Mouse (Mus musculus): ENCODE measurements at regions not wholly inside any gene's neighbourhood (a gene's known extent, or its start where the extent isn't known, plus 50 kb on each side); places are given as distances from the start of the nearest gene placed in this dataset.

DNA sequence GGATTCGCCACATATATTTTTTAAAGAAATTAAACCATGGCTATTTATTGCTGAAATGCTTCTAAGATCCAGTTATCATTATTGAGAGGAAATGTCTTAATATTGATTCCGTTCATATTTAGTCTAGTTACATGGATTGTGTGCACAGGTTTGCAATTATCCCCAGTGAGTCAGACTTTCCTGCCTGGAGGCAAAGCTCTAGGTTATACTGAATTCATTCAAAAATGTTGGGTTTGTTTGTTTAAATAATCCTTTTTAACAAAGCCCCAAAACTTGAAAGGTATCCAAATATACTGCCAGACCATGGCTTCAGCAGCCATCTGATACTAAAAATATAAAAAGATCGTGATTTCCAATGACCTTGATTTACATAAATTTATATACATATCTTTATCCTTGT lies 122.5 kb downstream of the 1700020N01Rik start:
- no peak for DNase-seq (ENCODE audit: low read depth, low spot score)
- WGBS, result 41% methylated on average over 3 of the region's 3 CpGs

DNA sequence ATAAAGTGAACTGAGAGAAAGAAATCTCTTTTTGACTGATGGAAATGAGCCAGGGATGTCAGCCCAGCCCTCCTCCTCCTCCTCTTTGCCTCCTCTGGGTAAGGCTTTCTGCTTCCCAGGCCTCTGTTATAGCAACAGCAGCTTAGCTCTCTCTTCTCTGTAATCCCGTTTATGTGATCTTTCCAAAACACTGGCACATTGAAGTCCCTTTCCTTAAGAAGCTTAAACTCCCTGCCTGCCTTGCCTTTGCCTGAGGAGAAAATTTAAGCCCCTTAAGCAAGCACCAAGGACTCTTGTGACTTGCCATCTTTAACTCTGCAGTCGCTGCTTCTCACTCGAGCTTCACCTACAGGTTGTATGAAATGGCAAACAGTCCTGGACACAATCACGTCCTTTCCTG lies 125.2 kb downstream of the 1700020N01Rik start:
- 71% methylated on average over 4 of the region's 4 CpGs for WGBS
- no peak for DNase-seq (ENCODE audit: low read depth, low spot score)

DNA sequence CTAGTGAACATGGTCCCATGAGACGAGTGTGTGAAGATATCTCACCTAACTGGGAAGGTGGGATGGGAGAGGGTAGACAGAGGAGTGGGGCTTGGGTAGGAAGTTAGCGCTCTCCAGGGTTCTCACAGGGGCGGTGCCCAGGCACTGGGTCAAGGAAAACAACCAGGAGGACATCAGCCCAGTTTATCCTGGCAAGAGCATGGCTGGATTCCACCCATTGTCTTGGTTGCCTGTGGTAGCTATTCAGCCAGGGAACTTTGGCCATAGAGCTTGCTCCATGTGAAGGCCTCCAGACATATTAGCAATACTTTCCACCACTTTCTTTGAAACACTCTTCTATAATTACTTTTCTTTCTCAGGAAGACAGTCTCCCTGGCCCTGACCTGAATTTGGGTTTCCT lies 131.4 kb downstream of the 1700020N01Rik start:
- 93% methylated on average over 3 of the region's 3 CpGs for WGBS
- DNase-seq (ENCODE audit: low read depth, low spot score), result no peak

DNA sequence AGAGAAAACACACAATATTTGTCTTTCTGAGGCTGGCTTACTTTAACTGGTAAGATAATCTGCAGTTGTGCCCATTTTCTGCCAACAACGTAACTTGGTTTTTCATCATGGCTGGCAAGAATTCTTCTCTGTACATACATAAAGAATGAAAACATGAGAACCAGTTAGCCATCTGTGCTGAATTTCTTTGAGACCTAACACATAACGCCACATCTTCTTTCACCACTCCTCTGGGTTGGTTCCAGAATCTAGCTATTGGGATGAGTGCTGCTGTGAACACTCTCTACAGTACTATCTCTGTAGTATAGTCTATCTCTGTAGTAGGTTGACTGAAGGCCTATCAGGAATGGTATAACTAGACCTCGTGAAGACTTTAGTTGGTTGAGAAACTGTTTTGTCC lies 132.1 kb downstream of the 1700020N01Rik start:
- DNase-seq (ENCODE audit: low read depth, low spot score), result no peak
- 91% methylated on average over 3 of the region's 3 CpGs for WGBS

DNA sequence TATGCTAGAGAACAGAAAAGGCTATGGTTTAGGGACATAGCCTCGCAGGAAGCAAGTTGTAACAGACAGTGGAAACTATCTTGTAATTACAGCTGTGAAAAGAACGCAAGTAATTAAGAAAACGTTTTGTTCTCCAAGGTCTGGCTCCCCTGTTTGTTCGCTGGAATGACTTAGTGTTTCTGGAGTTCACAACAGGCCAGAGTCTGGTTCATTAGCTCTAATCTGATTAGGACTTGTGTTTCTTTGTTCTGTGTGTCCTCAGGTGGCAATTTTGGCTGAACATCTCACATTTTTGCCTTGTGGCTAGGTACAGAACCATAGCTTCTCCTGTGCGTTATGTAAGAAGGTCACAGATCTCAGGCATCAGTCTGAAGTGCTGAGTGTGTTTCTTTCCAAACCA lies 141.7 kb upstream of the Sgk1 start:
- no peak for DNase-seq (ENCODE audit: low read depth, low spot score)
- 72% methylated on average over 5 of the region's 5 CpGs for WGBS

DNA sequence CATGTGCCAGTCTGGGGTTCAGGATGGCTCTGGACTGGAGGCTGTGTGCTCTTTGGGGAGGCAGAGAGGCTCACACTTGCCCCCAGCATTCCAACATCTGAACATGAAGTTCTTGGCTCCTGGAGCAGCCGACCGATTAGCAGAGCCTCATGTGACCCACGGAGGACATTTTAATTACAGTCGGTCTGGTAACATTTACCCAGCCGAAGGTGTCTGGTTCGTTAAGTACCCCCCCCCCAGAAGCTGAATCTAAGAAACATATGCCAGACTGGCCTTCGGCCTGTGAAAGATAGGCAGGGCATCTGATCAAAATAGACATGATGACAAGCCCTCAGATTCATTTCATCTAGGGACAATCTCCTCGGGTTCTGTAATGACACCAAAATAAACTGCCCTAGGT lies 140.4 kb upstream of the Sgk1 start:
- WGBS, result 86% methylated on average over 8 of the region's 8 CpGs
- DNase-seq (ENCODE audit: low read depth, low spot score), result no peak

DNA sequence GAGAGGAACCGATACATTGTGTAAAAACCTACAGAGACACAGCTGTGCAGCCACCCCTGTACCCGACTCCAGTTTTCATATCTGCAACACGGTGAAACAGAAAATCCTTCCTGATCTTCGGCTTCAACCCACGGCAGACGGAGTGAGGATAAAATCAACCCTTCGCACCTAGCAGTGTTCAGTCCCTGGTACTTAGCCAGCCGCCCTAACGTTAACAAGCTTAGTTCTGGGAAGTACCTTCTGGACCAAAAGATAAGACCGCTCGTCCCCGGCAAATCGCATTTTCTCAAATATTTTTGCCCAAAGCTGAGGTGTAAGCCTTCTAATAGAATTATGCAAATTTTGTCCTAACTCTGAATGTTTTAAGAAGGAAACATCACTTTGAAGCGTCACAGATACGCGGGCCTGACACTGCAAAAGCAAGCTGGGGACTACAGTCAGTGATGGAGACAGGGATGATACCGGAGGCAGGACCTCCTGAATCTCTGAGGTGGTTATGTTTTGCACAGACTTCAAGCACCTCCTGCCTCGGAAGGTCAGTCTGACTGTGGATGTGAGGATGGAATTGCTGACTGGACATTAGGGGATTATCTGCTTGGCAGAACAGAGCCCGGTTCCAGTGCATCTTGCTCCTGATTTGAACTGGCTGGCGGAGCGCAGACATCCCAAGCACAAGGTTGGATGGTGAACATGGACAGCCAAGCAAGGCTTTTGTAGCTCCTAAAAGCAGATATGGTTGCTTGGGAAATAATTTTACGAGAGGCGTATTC lies 139.8 kb upstream of the Sgk1 start:
- DNase-seq (ENCODE audit: low read depth, low spot score), result no peak
- WGBS, result 96% methylated on average over 23 of the region's 23 CpGs

DNA sequence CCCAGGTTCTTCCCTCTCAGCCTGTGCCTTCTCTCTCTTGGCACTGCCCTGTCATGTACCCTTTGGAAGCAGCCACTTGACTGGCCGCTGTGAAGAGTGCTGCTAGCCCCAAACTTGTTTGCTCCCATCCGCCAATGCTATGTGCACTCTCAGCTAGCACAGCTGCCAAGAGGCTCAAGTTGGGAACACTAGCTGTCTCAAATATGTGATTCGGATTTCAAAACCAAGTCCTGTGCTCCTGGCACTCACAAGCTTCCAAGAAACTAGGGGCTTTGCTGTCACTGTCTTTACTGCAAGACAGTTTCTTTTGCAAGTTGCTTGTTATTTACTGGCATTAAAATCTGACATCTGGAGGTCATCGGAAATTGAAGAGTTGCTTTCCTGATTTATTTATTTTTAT lies 138.6 kb upstream of the Sgk1 start:
- DNase-seq (ENCODE audit: low read depth, low spot score), result no peak
- WGBS, result 88% methylated on average over 4 of the region's 4 CpGs

DNA sequence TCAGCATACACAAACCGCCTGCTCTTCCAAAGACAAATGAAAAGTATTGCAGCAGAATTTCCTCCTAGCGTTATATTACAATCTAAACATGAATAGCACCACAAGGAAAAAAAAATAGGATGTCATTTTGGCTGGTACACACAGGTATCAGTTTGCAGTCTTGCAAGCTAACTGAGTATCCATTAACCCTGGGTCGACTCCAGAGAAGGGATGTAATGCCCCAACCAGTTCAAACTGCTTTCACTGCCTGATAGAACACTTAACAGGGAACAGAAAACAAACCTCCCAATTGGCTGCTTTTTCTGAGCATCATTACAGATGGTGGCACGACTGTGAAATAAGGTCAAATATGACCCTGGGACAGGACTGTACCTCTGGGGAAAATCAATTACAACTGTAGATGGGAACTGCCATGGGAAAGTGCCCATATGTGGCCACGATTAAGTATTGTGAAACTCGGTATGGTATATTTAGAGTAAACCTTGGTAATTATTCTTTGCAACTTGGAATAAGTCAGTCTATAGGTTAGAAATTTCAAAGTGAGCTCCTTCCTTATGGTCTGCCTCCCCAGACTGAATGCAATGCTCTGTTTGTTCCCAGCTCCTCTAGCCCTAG lies 137.5 kb upstream of the Sgk1 start:
- WGBS, result 73% methylated on average over 6 of the region's 6 CpGs
- DNase-seq (ENCODE audit: low read depth, low spot score), result no peak

DNA sequence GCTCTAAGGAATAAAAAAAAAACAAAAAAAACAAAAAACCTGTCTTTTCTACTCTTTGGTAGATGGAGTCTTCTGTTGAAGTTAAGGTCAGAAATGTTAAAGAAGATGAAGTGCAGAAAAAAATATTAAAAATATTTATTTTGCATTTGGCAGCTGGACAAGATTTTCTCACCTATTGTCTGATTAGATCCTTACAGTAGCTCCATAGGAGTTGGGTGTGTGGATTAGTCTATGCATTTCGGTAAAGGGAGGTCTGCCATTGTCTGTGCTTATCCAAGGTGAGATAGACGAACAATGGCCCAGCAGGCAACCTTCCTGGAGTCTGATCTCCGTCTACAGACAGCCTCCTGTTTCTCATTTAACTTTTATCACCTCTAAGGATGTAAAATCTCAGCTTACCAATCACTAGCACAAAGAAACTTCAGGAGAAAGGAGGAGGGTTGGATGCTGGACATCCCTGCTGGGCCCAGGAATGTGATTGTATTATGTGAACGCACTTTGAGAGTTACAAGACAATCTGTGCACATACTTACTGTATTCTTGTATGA lies 136.0 kb upstream of the Sgk1 start:
- DNase-seq (ENCODE audit: low read depth, low spot score), result no peak
- WGBS, result 78% methylated on average over 4 of the region's 4 CpGs

DNA sequence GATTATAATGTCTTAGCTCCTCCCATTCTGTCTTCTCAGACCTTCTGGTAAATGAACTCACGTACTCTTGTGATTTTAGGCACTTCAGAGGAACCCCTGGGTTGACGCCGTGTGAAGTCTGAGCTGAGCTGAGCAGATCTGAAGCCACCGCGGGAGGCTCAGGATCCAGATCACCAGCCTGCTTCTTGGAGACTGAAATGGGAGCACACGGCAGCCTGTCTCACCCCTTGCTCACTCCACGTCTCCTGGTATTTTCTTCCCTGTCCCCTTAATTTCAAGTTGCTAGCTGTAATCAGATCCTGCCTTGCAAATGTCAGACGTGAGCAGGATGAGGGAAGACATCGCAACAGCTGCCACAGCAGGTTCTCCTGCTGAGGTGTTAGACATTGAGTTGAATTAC lies 135.3 kb upstream of the Sgk1 start:
- 60% methylated on average over 9 of the region's 9 CpGs for WGBS
- DNase-seq (ENCODE audit: low read depth, low spot score), result no peak

DNA sequence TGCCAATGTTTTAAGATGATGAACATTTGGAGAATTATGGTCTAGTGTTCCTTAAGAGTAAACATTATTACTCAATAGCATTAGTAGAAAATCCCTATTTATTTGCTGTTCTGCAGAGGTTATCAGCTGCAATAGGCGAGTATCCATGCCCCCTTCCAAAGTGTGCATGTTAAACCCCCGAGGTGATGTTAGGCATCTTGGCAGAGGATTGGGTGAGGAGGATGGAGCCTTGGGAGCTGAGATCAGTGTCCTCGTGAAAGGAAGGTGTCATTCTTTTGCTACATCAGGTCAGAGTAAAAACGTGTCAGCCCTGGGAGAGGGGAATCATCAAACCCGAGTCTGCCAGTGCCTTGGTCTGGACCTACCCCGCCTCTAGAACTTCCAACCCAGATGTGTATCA lies 130.7 kb upstream of the Sgk1 start:
- DNase-seq (ENCODE audit: low read depth, low spot score), result no peak
- WGBS, result 78% methylated on average over 6 of the region's 6 CpGs

DNA sequence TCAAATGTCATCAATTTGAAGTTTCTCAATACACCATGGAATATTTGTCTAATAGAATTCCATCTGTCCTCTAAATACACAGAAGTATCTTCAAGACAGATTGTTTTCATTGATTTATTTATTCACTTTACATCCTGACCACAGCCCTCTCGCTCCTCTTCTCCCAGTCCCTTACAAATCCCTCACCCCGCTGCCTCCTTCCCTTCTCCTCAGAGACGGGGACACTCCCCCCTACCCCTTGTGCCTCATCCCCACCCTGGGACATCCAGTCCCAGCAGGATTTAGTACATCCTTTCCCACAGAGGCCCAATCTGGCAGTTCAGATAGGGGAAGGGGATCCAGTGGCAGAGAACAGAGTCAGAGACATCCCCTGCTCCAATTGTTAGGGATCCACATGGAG lies 129.6 kb upstream of the Sgk1 start:
- WGBS, result 83% methylated on average over 3 of the region's 3 CpGs
- no peak for DNase-seq (ENCODE audit: low read depth, low spot score)

DNA sequence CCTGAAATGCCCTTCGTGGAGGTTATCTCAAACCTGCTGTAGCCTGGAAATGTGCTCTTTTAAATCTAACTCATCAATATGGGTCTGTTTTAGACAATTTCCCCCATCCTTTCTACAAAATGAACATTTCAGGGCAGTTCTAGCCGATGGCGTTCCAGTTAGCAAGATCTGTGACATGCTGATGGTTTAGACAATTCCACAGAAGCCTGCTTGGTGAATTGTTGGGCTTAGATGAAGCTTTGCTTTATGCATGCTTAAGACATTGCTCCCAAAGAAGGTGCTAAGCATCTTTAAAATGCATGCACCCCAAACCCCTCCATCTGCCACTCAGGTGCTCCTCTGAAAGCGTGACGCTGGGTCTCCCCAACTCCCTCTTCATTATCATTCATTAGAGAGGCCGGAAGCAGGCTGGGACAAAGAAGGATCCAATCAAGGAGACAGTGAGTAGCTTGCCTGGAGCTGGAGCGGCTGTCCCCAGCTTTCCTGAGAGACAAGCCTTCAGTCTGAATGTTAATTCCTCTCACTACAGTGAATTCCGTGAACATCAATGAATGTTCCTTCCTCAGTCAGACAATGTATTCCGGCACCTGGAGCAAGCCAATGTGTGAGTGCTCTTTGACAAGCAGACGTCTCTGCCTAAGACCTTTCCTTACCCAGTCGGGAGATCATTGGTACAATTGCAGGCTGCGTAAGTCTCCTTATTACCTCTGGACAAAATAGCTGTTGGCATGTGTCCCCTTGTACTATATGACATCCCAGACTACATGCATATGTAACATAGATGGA lies 127.0 kb upstream of the Sgk1 start:
- WGBS, result 93% methylated on average over 12 of the region's 12 CpGs
- no peak for DNase-seq (ENCODE audit: low read depth, low spot score)

DNA sequence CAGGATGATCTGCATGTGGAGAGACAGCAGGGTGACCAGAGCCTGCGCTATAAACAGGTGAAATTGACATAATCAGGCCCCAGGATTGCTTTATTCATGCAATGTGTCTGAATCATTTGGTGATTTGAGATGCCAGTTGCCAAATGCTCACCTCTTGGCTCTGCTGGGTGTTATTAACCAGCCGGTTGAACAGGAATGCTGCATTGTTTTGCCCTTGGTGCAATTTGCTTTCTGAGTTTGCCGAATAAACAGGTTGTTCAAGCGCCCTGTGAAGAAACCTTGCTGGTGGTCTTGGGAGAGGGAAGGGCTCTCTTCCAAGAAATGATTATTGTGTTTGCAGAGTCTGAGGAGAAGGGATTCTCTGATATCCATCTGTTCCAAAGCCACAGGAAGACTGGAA lies 126.3 kb upstream of the Sgk1 start:
- WGBS, result 63% methylated on average over 4 of the region's 4 CpGs
- DNase-seq (ENCODE audit: low read depth, low spot score), result no peak

DNA sequence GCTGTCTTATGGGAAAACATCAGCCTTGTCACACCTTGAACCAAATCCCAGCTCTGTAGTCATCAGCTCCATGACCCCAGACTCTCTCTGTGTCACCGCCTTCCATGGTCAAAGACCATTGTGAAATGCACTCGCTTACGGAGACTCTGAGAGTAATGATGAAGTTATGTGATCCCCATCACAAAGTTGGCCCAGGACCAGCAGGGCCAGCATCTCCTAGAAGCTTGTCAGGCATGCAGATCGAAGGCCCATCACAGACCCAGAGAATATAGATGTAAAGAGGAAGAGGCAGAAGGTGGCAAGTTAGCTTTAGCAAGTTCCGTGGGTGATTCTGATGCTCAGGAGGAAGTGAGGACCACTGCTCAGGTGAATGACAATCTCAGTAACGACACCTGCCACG lies 125.2 kb upstream of the Sgk1 start:
- WGBS, result 94% methylated on average over 7 of the region's 7 CpGs
- DNase-seq (ENCODE audit: low read depth, low spot score), result no peak

DNA sequence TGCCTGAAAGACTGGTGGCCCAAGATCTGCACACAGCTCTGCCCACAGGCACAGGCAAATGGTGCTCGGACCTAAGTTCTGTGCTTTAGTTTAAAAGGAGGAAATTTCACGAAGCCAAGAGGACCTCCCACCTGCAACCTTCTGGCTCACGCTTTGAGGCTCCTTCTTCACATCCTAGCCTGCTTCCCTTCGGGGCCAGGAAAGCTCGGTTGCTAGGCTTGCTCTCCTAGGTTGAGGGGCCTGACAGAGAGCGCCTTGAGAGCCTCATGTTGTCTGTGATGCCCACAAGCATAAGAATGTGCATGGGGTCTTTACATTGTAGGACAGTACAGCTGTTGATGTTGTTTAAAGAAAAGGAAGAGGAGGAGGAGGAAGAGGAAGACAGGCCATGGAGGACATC lies 123.9 kb upstream of the Sgk1 start:
- no peak for DNase-seq (ENCODE audit: low read depth, low spot score)
- WGBS, result 85% methylated on average over 6 of the region's 6 CpGs

DNA sequence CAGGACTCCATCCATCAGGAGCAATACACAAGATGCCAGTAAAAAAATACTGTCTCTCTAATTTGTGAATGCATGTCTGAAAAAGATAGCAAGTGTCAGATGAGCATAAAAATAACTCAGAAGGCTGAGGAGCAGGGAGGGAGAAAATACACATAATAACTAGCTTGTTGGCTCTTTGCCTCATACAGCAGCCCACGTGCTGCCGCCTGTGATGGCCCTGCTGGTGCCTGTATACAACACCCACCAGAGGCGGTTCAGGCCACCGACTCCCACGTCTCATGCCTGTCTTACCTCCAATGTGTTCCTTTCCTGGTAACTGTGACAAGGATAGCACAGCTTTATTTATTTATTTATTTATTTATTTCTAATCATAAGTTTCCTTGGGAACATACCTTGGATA lies 119.5 kb upstream of the Sgk1 start:
- no peak for DNase-seq (ENCODE audit: low read depth, low spot score)
- WGBS, result 92% methylated on average over 5 of the region's 5 CpGs

DNA sequence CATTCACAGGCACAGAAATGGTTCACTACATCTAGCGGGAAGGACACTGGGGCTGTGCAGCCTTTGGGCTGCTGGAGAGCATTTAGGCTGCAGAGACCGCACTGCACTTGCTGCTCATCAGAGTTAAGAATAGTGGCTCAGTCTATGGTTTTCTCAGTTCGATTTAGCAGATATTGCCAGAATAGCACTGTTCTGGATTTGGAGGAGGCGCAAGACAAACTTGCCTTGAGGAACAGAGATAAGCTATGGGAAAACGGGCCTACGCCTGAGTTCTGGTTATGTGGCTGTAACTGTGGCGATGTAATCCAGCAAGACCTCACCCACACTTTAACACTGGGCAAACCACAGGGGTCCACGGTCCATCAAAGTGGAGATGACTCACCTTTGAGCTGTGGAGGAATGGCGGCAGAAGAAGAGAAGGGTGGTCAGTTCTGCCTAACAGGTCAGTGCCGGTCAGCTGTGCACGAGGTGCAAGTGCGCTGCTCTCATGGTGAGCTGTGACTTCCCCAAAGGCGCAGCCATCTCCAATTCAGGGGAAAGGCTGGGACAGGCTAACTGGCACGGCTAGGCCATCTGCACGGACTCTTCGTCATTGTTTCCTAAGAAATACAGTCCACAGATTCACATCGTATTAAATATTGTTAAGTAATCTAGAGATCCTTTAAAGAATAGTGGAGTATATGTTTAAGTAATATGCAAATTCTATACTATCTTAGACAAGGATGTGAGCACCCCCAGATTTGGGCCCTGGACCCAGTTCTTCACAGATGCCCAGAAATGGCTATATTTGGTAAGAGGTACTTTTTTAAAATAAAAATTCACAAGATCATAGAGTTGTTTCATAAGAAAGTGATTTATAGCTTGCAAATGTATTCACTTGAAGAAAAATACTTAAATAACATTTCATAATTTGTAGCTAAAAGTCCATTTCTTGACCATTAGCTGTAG lies 118.7 kb upstream of the Sgk1 start:
- 96% methylated on average over 17 of the region's 17 CpGs for whole genome bisulfite sequencing
- no peak for DNase-seq (ENCODE audit: low read depth, low spot score)

DNA sequence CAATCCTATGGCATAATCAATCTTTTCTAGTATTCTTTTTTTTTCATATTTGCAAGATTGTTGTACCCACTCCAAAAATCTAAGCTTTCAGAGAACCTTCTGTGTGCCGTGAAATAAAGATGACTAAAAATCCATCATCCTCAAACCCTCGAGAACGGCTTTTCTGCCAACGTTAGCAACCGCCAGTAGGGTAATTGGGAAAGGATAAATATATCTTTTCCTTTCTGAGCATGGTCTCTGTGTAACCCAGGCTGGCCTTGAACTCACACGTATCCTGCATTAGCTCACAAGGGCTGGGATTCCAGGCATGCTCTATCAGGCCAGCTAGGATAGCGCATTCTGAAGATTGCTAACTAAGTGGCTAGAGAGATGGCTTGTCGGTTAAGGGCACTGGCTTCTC lies 117.9 kb upstream of the Sgk1 start:
- no peak for DNase-seq (ENCODE audit: low read depth, low spot score)
- 92% methylated on average over 8 of the region's 8 CpGs for WGBS
